Mouse (Mus musculus): ENCODE data around the gene Ppargc1a. TPM values are rescaled to one million over a fixed set of nuclear protein-coding genes. Genes with fewer than 3 reads are reported as not detected.

The Ppargc1a gene
- polyA plus RNA-seq (2017; shearing (Covaris generic)), result 0.24 TPM

DNA sequence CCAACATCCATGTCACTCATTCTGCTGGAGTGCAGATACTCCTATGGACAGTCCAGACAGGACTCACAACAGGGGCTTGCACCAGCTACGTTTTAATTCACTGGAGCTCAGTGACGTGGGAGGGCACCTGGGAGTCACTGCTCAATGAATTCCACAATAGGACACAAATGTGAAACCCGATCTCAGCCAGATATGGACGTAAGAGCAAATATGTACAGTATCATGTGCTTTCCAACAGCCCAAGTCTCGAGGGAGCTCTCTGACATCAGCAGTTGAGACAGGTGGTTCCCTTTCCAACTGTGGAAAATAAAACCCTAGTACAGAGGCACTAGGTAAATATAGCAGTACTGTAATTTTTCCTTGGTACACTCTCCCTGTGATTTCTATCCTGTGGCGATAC is at the start of gene Ppargc1a:
TSS of gene Ppargc1a (minus strand) at position 68 of the 400 bp plus-strand sequence.

